Mouse (Mus musculus) heart, adult 11 months (tissue): ENCODE data around the gene Slc39a9.

ENCODE experiments used
- DNase-seq: peaks from one replicate; pipeline ENCODE4 v3.0.0; 2022

Gene Slc39a9

GRCm38 (mm10) chr12:80654659-80655025, 11.0 kb downstream of the Slc39a9 start:
- DNase-seq: peak; percentile 90

- DNase-seq: peak; percentile 81
Measured at GRCm38 (mm10) chr12:80658661-80659060, 15.0 kb downstream of the Slc39a9 start.

- DNase-seq: peak; percentile 80
Measured at GRCm38 (mm10) chr12:80662322-80662721, 18.6 kb downstream of the Slc39a9 start.

- peak; percentile 28 for DNase-seq
Measured at GRCm38 (mm10) chr12:80663935-80664334, 20.3 kb downstream of the Slc39a9 start.

DNA sequence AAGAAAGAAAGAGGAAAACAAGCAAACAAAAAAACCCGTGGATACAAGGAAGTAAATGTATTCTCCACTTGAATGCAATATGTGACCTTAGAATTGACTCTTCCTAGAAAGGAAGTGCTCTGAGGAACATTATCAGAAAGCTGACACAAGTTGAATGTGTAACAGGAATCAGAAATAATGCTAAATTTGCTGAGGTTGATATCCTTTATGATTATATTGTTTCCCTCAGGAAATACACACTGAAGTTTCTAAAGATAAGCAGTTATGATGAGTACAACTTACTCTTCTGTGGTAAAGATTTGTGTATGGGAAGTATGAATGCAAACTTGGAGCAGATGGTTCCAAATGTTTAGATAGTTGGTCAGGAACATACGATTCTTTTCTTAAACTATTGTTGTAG, 24.7 kb downstream of the Slc39a9 start:
- no peak for DNase-seq

GRCm38 (mm10) chr12:80673170-80673569, 29.5 kb downstream of the Slc39a9 start:
- DNase-seq: no peak

- DNase-seq: no peak
Measured at GRCm38 (mm10) chr12:80681340-80681739, 37.7 kb downstream of the Slc39a9 start.

GRCm38 (mm10) chr12:80683554-80683953, 39.9 kb downstream of the Slc39a9 start:
- no peak for DNase-seq

GRCm38 (mm10) chr12:80684316-80684715, 40.6 kb downstream of the Slc39a9 start:
- DNase-seq: no peak

DNA sequence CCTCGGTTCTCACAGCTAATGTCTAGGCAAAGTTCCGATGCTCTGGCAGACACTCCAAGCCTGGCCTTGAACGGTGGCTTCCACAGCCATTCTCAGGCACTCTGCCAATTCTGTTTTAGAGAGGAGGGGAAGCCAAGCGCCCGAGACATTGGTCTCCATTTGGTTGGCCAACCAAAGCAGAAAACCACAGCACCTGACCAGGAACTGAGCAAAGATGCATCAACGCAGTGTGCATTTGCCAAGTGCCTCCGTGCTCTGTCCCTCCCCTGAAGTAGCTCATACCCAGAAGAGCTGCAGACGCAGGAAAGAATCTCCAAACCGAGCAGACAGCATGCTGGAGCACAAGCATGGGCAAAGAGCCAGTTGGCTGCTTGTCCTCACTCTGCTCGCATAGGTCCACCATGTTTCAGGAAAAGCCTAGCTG, 44.1 kb downstream of the Slc39a9 start:
- peak; percentile 92 for DNase-seq

DNA sequence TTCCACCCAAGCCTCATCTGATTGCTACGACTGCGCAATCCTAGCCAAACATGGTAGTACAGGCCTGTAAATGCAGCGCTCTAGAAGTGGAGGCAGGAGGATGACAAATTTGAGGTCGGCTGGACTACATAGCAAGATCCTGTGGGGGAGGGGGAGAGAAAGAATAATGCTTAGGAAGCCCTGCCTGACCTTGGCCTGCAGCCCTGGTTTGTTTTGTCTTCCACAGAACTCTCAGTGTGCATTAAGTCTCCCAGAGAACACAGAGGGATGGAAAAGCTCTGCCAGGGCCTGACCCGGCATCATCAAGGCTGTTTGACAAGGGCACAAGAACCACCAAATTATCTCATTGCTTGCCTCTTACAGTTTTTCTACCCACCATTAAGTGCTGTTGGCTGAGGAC, 46.0 kb downstream of the Slc39a9 start:
- no peak for DNase-seq

GRCm38 (mm10) chr12:80691671-80692091, 48.0 kb downstream of the Slc39a9 start:
- no peak for DNase-seq

GRCm38 (mm10) chr12:80692269-80692972, 48.7 kb downstream of the Slc39a9 start, which contains the start of gene Plekhd1:
Plekhd1 (plus strand) TSS chr12:80692591.
- peak; percentile 91 for DNase-seq

DNA sequence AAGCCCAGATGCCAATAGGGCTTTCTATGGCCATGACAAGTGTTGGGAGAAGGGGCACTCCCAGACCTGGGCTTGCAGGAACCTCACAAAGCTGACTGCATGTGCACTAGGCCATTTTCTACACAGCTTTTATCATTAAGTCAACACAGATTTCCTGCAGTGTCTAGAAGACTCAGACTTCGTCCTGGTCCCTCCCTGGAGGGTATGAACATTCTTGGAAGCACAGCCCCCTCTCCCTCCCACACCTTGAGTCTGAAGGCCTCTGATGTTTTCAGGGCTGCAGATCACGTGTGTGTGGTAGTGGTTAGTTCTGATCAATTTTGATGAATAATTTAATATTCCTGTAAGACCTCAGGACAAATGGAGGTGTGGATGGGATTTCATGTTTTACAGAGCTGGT, 50.0 kb downstream of the Slc39a9 start:
- no peak for DNase-seq

GRCm38 (mm10) chr12:80695004-80695403, 51.3 kb downstream of the Slc39a9 start:
- DNase-seq: no peak

- DNase-seq: no peak
Measured at GRCm38 (mm10) chr12:80698526-80699143, 55.0 kb downstream of the Slc39a9 start.

DNA sequence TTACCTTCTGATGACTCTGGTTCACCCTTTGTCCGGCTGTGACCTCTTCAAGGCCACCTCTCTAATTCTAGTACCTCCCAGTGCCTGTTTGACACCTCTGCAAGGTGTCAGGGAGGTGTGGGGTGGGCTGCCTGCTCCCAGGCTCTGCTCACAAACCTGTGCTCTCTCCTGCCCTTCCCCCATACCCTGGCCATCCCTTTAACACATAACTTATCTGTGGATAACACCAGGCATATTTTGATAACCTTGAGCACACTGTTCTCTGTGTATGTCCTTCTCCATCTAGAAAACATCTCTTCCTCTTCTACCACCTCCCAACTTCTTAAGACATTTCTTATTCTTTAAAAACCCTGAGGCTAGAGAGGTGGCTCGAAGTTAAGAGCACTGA, 55.5 kb downstream of the Slc39a9 start:
- DNase-seq: no peak

DNA sequence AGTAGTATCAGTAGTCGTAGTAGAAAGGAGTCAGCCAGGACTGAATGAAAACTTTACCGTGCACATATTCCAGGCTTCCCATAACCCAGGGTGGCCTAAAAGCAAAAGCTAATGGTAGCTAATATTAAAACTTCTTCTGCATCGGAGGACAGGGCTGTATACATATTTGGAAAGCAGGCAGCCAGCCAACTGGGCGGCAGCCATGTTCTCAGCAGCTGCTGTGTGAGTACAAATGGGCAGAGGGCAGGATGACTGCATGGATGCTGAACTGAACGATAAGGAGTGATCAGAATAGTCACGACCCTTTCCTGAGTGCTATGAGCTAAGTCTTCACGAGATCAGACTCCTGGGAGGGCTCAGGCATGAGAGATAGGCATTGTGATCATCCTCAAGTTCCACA, 57.6 kb downstream of the Slc39a9 start:
- no peak for DNase-seq

- DNase-seq: no peak
Measured at GRCm38 (mm10) chr12:80706208-80706914, 62.7 kb downstream of the Slc39a9 start.

DNA sequence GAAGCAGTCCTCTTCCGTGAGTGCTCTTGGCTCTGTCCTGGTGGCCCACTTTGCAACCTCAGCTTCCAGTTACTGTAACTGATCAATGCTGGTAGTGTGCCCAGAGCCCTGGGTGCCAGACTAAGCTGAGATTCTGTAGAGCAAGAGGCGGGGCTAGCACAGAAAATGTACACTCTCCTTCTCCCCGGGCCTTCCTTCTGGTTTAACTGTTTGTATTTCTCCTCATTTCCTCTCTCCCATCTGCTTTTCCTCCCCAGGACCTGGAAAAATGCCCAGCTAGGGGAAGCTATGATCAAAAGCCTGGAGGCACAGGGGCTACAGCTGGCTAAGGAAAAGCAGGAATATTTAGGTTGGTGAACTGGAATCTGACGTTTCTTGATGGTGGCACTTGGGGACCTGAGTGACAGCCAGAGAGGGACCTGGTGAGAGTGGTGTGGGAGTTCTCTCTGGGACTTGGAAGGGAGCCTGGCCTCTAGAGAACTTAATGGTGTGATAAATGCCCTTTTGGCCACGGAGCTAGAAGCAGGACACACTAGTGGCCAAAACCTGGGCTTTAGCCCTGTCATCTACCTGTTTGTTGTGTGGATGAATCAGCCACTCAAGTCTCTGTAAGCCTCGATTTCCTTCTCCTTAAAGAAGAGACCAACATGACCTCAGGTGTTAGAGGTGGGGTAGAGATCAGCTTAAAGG, 63.4 kb downstream of the Slc39a9 start:
- DNase-seq: no peak

DNA sequence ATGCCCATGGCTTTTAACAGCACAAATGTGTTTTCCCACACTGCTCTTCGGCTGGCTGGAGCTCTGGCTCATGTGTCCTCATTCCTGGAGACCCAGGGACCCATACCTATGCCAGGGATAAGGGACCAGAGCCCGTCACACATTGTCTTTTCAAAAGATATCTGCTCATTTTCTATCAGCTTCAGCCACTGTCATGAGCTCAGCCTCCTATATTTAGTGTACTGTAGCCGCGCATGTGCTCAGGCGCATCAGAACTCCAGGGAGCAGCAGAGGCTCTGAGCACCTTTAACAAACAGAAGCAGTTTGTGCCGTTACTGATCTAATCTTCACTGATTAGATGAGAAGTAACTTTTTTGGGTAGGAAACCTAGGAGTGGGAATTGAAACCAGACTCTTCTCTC, 72.2 kb downstream of the Slc39a9 start:
- DNase-seq: no peak

DNA sequence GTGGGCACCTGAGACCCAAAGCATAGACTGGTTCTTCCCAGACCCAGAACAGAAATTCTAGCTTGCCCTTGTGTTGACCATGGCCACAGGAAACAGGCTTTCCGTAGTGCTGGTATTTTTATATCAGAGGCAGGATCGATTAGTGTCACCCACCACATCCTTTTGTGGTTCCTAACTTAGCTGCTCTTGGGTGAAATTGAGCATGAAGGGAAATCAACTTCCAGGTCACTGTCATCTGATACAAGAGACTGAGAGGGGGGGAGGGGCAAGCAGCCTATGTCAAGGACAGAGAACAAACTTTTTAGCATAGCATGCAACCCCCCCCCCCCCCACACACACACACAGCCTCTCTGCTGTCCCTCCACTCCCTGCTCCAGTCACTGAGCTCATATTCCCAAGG, 75.5 kb downstream of the Slc39a9 start:
- no peak for DNase-seq

DNA sequence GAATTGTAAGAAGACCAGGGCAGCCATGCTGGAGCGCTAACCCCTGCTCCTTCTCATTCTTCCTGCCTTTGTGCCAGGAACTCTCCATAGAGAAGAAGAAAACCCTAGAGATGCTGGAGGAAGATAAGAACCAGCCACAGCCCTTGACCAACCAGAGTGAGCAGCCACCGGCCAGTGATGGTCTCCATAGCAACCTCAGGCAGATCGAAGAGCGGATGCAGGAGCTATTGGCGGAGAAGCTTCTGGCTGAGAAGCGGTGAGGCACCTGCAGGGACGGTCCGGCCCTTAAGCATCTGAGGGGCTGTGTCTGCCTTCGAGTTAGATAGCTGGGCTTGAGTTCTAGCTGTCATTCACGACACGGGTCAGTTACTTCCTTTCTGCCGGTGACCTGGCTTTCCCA, 76.8 kb downstream of the Slc39a9 start:
- DNase-seq: no peak
